Mouse (Mus musculus) cerebellum, postnatal 10 days (tissue): ENCODE measurements around the gene Cdx2.

Source experiments
- DNase-seq, 2 experiments: peaks; one replicate each; pipeline ENCODE4 v3.0.0; 2021; ENCODE audit warnings: mixed read lengths in 2 of 2

Cdx2 gene

DNA sequence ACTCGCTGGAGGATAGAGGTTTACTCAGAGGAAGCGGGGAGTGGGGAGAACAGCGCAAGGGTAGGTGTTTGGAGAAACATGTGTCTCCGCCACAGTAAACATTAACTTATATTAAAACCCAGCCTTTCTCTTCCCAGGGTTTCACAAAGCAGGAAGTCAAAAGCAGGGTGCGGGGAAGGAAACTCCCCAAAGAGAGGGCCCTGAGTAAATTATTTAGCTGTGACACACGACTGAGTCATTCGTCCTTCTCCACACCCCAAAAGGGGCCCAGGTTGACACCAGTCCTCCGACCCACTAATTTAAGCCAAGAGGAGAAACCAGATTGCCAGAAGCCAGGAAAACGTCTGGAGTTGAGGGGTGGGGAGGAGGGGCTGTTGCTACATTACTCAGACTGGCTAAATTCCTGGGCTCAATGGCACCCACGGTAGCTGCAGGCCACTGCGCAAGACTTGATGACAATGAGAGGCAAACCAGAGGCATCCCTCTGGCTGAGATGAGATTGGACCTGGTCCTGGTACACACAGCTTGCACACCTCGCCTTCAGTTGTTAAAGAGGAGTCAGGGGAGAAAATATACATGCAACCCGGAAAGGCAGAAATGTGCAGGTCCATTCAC lies 14.5 kb downstream of the Cdx2 start:
- no peak for DNase-seq

GRCm38 (mm10) chr5:147291764-147292505 lies 15.1 kb downstream of the Cdx2 start:
- DNase-seq = no peak

DNA sequence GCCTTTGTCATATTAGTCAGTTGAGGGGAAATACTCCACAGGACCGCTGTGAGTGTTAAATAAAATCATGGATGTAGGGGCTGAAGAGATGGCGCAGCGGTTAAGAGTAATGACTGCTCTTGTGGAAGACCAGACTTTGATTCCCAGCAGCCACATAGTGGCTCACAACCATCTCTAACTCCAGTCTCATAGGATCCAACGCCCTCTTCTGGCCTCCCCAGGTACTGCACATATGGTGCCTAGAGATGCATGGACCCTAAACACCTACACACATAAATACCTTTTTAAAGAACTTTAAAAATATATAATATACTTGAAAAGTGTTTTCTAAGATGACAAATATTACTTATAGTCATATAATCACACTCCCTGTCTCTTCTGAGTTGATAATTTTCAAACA lies 22.7 kb downstream of the Cdx2 start:
- no peak for DNase-seq

- DNase-seq = no peak
Measured at GRCm38 (mm10) chr5:147277547-147277925, 29.5 kb downstream of the Cdx2 start.

DNA sequence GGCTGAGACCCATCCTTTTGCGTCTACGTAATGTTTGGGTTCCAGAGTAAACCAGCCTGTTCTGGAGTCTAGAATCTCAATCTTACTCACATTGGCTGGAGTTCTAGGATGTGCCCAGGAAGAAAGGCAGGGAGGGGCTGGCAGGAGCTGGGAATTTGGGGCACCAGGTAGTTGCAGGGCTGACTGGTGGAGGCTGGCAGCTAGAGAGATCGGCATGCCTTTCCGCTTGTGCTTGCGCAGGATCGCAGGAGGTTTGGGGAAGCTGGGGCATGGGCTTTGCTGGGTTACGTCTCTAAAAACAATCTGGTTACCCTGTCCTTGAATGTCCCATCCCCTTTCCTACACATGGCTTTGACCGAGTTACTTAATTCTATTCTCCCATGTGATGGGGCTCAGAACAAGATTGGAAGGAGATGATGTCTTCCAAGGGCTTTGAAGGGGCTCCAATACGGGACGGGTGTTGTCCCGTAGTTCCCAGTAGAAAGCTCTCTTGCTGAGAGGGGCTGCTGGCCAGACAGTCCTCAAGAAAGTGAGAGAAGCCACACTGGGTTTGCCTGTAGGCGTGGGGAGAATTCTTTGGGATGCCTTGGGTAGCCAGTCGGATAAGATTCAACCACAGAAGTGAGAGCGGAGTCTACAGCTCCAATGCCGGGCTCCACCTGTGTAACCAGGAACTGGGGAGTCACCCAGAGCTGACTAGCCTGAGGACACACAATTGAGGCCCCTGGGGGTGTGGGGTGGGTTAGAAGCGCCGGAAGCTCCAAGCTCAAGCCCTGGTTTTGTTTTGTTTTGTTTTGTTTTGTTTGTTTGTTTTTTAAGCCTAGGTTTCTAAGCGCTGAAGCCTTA lies 30.1 kb downstream of the Cdx2 start:
- DNase-seq = no peak

- DNase-seq = no peak
Measured at GRCm38 (mm10) chr5:147275761-147276160, 31.3 kb downstream of the Cdx2 start.

DNA sequence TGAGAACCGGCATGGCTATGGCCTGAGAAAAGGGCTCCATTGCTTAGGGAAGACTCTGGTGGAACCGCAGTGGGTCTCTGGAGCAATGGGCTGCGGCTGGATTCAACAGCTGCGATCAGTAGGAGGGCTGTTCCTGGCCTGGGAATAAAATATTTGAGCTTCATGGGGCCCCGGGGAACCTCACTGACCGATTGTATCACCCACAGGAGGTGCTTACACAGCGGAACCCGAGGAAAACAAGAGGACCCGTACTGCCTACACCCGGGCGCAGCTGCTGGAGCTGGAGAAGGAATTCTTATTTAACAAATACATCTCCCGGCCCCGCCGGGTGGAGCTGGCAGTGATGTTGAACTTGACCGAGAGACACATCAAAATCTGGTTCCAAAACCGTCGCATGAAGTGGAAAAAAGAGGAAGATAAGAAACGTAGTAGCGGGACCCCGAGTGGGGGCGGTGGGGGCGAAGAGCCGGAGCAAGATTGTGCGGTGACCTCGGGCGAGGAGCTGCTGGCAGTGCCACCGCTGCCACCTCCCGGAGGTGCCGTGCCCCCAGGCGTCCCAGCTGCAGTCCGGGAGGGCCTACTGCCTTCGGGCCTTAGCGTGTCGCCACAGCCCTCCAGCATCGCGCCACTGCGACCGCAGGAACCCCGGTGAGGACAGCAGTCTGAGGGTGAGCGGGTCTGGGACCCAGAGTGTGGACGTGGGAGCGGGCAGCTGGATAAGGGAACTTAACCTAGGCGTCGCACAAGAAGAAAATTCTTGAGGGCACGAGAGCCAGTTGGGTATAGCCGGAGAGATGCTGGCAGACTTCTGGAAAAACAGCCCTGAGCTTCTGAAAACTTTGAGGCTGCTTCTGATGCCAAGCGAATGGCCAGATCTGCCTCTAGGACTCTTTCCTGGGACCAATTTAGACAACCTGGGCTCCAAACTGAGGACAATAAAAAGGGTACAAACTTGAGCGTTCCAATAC lies 32.6 kb downstream of the Cdx2 start:
- DNase-seq = peak; percentile 13 to 27

GRCm38 (mm10) chr5:147272808-147273345 lies 34.2 kb downstream of the Cdx2 start:
- peak in 1 of 2 experiments; percentile 24 for DNase-seq

DNA sequence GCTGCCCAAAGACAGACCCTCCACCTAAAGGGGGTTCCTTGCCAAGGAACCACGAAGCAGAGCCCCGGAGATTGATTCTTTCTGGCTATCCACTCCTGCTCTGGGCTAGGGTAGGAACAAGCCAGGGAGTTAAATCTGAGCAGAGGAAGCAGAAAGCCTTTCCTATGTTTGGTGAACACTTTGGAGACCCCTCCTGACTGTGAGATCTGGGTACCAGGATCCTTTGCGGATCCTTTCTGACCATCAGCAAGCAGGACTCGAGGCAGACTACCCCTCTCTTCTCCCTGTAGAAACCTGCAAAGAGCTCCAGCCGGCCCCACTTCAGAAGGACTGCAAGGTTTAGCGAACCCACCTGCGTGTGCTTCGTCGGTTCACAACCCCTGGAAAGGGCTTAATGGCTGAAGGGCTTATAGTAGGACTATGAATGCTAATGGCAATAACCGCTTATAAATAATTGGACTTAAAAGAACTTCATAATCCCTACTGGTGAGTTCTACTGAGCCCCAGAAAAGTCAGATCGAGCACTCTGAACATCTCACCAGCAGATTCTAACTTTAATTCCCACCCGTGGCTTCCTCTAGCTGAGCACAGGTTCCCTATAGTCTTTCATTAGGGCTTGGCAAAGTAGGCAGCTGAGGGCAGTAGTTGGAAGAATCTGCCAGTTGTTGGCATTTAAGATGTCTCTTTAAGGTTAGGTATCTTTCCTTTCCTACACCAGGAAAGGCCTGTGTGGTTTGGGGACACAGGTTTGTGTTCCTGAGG lies 34.8 kb downstream of the Cdx2 start:
- no peak for DNase-seq

- DNase-seq = no peak
Measured at GRCm38 (mm10) chr5:147270673-147271655, 36.1 kb downstream of the Cdx2 start.

DNA sequence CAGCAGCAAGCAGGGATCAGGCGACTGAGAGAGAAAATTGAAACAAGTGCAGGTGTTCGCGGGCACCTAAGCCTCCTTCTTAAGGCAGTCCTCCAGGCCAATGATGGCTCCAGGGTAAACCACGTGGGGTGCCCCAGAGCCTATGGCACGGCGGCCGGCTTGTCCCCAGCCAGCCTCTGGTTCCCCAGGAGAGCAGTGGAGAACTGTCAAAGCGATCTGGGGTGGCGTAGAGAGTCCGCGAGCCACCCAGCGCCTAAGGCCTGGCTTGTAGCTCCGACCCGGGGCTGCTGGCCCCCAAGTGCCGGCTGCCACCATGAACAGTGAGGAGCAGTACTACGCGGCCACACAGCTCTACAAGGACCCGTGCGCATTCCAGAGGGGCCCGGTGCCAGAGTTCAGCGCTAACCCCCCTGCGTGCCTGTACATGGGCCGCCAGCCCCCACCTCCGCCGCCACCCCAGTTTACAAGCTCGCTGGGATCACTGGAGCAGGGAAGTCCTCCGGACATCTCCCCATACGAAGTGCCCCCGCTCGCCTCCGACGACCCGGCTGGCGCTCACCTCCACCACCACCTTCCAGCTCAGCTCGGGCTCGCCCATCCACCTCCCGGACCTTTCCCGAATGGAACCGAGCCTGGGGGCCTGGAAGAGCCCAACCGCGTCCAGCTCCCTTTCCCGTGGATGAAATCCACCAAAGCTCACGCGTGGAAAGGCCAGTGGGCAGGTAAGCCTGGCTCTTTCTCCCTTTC lies 37.0 kb downstream of the Cdx2 start, which contains the start of gene Pdx1:
Pdx1 (plus strand) TSS at position 34 of the 747 bp plus-strand sequence.
- peak; percentile 19 to 20 for DNase-seq

DNA sequence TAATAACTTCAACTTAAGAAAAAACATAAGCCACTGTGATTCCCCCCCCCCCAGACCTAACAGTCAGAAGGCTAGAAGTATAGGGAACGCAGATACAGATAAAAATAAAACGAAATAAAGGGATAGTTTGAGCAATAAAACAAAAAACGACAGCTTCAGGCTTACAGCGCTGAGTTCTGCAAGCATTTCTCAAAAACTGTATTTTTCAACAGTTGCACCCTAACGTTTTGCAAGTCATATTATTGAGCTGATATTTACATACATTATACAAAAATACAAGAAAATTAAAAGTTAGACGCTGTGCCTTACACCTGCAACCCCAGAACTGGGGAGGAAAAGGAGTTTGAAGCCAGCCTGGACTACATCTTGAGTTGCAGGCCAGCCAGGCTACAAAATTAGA lies 37.7 kb downstream of the Cdx2 start:
- no peak for DNase-seq

- no peak for DNase-seq
Measured at GRCm38 (mm10) chr5:147268728-147269127, 38.3 kb downstream of the Cdx2 start.

- no peak for DNase-seq
Measured at GRCm38 (mm10) chr5:147267434-147267833, 39.6 kb downstream of the Cdx2 start.

- DNase-seq = no peak
Measured at GRCm38 (mm10) chr5:147263945-147264344, 43.1 kb downstream of the Cdx2 start.

GRCm38 (mm10) chr5:147261899-147262541 lies 45.0 kb downstream of the Cdx2 start:
- no peak for DNase-seq

GRCm38 (mm10) chr5:147260778-147261177 lies 46.3 kb downstream of the Cdx2 start:
- DNase-seq = no peak

- no peak for DNase-seq
Measured at GRCm38 (mm10) chr5:147260189-147260588, 46.9 kb downstream of the Cdx2 start.
